Comparison of ENCODE assay signal across 7 mouse cellular contexts in genomic region chr16:11461612-11462011, GRCm38 (mm10).
DNase-seq lines count a peak whose midpoint lies in the region; ATAC-seq and TF ChIP-seq lines count a peak whose summit lies in the region.

No protein-coding gene starts in this region.

- H3K9me3 ChIP-seq in MEL (replicated peaks; ENCODE audit: insufficient read depth, low read length): no peaks in the 10 kb centered on the region
- H3K9me3 ChIP-seq in liver, embryonic 11.5 days (ENCODE audit: control insufficient read depth, low read length): no peaks in the 10 kb centered on the region

- H3K4me1 ChIP-seq in MEL (ENCODE audit: control insufficient read depth in 1 of 2, insufficient read depth in 2 of 2, low read length in 2 of 2): peaks cover 8 to 18% of the 10 kb centered on the region in 2 experiments
- peaks cover 7% of the 10 kb centered on the region for H3K4me1 ChIP-seq in liver, embryonic 11.5 days (replicated peaks; ENCODE audit: control insufficient read depth, insufficient read depth, low read length)

- TF ChIP-seq RAD21 in MEL (IDR thresholded peaks at IDR 0.05; ENCODE audit: low read depth, low read length): no peak

- peak overlapping the region; percentile 20 for H3K9ac ChIP-seq in MEL (ENCODE audit: control insufficient read depth, low read depth, low read length, poor library complexity, severe bottlenecking)
- H3K9ac ChIP-seq in liver, embryonic 11.5 days (ENCODE audit: low read depth, low read length): no peak overlapping the region

- WGBS in liver, embryonic 11.5 days: 51% methylated on average over 7 of the region's 7 CpGs

- no peak for TF ChIP-seq CTCF in MEL (IDR thresholded peaks at IDR 0.05 in 2 of 3, conservative IDR thresholded peaks at IDR 0.05 in 1 of 3; ENCODE audit: control insufficient read depth in 1 of 3, insufficient read depth in 1 of 3, low read depth in 2 of 3, low read length in 3 of 3, poor library complexity in 1 of 3, severe bottlenecking in 1 of 3)

- no peak overlapping the region for H3K4me3 ChIP-seq in MEL (ENCODE audit: control insufficient read depth in 1 of 2, insufficient read depth in 1 of 2, low read depth in 2 of 2, low read length in 2 of 2)
- H3K4me3 ChIP-seq in liver, embryonic 11.5 days (ENCODE audit: low read depth, low read length): no peak overlapping the region

- no peaks in the 10 kb centered on the region for H3K79me2 ChIP-seq in MEL (ENCODE audit: control insufficient read depth, insufficient read depth, low read length, poor library complexity)

- TF ChIP-seq EP300 in MEL (IDR thresholded peaks at IDR 0.05; ENCODE audit: low read depth in 1 of 2, low read length in 2 of 2): peak; percentile 46 to 60

- no peak for TF ChIP-seq POLR2A in MEL (IDR thresholded peaks at IDR 0.05; ENCODE audit: control insufficient read depth in 1 of 2, insufficient read depth in 1 of 2, low read depth in 1 of 2, low read length in 2 of 2, poor library complexity in 1 of 2)

- H3K4me2 ChIP-seq in liver, embryonic 11.5 days: peak overlapping the region; percentile 21

- ATAC-seq in liver, embryonic 11.5 days (replicated peaks; ENCODE audit: low FRiP score): peak; percentile 61; the same call in 1 of the 2 replicates

- peak overlapping the region; percentile 60 for H3K27ac ChIP-seq in MEL (ENCODE audit: control insufficient read depth, low read depth, low read length)
- peak overlapping the region; percentile 11; the same call in 1 of the 2 replicates for H3K27ac ChIP-seq in liver, embryonic 11.5 days (ENCODE audit: low read depth, low read length)

- H3K36me3 ChIP-seq in MEL (ENCODE audit: control insufficient read depth in 1 of 2, insufficient read depth in 2 of 2, low read length in 2 of 2): peaks cover 0 to 11% of the 10 kb centered on the region in 2 experiments; a peak in 2 of 4 replicates
- no peaks in the 10 kb centered on the region for H3K36me3 ChIP-seq in liver, embryonic 11.5 days (ENCODE audit: control insufficient read depth, insufficient read depth, low read length)

- DNase-seq in B cell, adult 2 months: peak; percentile 34 to 49
- DNase-seq in MEL (ENCODE audit: low read depth, low spot score): peak; percentile 75
- DNase-seq in frontal cortex, adult 2 months (ENCODE audit: extremely low spot score in 1 of 2, low spot score in 1 of 2): peak; percentile 81 to 82
- peak; percentile 77 for DNase-seq in induced T-regulatory cell, adult 2 months (ENCODE audit: low read depth)
- DNase-seq in liver, embryonic 11.5 days (ENCODE audit: low spot score): no peak
- DNase-seq in right cerebral cortex, postnatal 10 days (ENCODE audit: low spot score in 2 of 2): peak; percentile 66 to 85
- no peak for DNase-seq in Muller cell, postnatal 12 days (ENCODE audit: inconsistent ontology term)

- no peaks in the 10 kb centered on the region for H3K27me3 ChIP-seq in MEL (ENCODE audit: control insufficient read depth in 1 of 2, insufficient read depth in 2 of 2, low read length in 2 of 2)
- H3K27me3 ChIP-seq in liver, embryonic 11.5 days (replicated peaks; ENCODE audit: control insufficient read depth, insufficient read depth, low read length): no peaks in the 10 kb centered on the region

TF ChIP-seq in MEL, 35 proteins besides CTCF, POLR2A, EP300 and RAD21:
- no peak for TF ChIP-seq GABPA (IDR thresholded peaks at IDR 0.05; ENCODE audit: low read depth, low read length)
- TF ChIP-seq SIN3A (IDR thresholded peaks at IDR 0.05; ENCODE audit: low read length): peak; percentile 62; the same call in 1 of the 2 replicates
- TF ChIP-seq MYC (IDR thresholded peaks at IDR 0.05; ENCODE audit: low read depth, low read length): 0 out of 2 replicates have a peak, but pooled peaks have one; percentile 59
- peak; percentile 64; the same call in 1 of the 2 replicates for TF ChIP-seq TCF12 (IDR thresholded peaks at IDR 0.05; ENCODE audit: low read depth, low read length)
- TF ChIP-seq GATA1 (IDR thresholded peaks at IDR 0.05; ENCODE audit: low read depth, low read length): 0 out of 2 replicates have a peak, but pooled peaks have one; percentile 28
- TF ChIP-seq MAX (IDR thresholded peaks at IDR 0.05; ENCODE audit: low read length): peak; percentile 79
- no peak for TF ChIP-seq JUND (IDR thresholded peaks at IDR 0.05; ENCODE audit: low read depth, low read length)
- peak; percentile 92 for TF ChIP-seq ETS1 (IDR thresholded peaks at IDR 0.05; ENCODE audit: low read depth, low read length)
- TF ChIP-seq MXI1 (IDR thresholded peaks at IDR 0.05; ENCODE audit: low read depth, low read length): peak; percentile 85
- peak; percentile 76; the same call in 1 of the 2 replicates for TF ChIP-seq MEF2A (IDR thresholded peaks at IDR 0.05; ENCODE audit: extremely low read depth, insufficient replicate concordance, low read depth, low read length, poor library complexity, severe bottlenecking)
- peak; percentile 37; the same call in 1 of the 2 replicates for TF ChIP-seq TAL1 (IDR thresholded peaks at IDR 0.05; ENCODE audit: low read length)
- no peak for TF ChIP-seq NRF1 (IDR thresholded peaks at IDR 0.05; ENCODE audit: insufficient read depth, low read depth, low read length, poor library complexity, severe bottlenecking)

Comparison
In these comparisons a context has a peak if more than half of its experiments do, and no peak if none do; other contexts are left out.
1. DNase-seq: peak in B cell, adult 2 months (2 of 2), MEL (single experiment), frontal cortex, adult 2 months (2 of 2), induced T-regulatory cell, adult 2 months (single experiment) and right cerebral cortex, postnatal 10 days (2 of 2); none in liver, embryonic 11.5 days (single experiment) and Muller cell, postnatal 12 days (single experiment).